Mouse (Mus musculus): ENCODE results near the gene 4933402J07Rik.

The 4933402J07Rik gene

DNA sequence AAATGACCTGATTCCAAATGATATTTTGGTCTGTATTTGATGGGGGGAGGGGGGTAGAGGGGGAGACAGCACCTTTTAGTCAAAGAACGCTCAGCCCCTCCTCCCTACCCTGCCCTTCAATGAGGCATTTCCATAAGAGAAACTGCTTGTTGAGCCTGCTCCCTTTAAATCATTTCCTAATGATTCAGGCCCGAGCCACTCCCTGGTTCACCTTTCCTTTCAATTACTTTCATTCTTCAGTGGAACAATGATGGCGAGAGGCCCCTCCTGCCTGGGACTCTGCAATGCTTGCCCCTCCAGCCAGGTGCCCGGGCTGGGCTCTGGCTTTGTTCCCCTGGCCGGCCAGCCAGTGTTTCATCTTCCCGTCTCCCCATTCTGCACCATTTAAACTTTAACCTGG lies 66.0 kb downstream of the 4933402J07Rik start:
- no peak for DNase-seq

- DNase-seq: no peak
These were observed 68.1 kb downstream of the 4933402J07Rik start for GRCm38 (mm10) chr8:87631776-87632175.

- DNase-seq: no peak
These were observed 72.6 kb downstream of the 4933402J07Rik start for GRCm38 (mm10) chr8:87636226-87636742.
